Mouse (Mus musculus) cerebellum, adult 2 months (tissue): ENCODE data around the gene Slit3.

Source experiments
- CTCF ChIP-seq: fragments of 200-500 bp; IDR thresholded peaks from 2 replicates; pipeline ENCODE4 v1.5.1; 2011; ENCODE audit warnings: low read depth, mild to moderate bottlenecking, control low read depth, low read length, moderate library complexity, borderline replicate concordance; ENCODE audit not compliant: insufficient read depth
- POLR2A ChIP-seq: fragments of 200-500 bp; IDR thresholded peaks from 2 replicates; pipeline ENCODE4 v1.6.1; 2011; ENCODE audit warnings: low read length, control low read depth, borderline replicate concordance; ENCODE audit not compliant: insufficient read depth

DNA sequence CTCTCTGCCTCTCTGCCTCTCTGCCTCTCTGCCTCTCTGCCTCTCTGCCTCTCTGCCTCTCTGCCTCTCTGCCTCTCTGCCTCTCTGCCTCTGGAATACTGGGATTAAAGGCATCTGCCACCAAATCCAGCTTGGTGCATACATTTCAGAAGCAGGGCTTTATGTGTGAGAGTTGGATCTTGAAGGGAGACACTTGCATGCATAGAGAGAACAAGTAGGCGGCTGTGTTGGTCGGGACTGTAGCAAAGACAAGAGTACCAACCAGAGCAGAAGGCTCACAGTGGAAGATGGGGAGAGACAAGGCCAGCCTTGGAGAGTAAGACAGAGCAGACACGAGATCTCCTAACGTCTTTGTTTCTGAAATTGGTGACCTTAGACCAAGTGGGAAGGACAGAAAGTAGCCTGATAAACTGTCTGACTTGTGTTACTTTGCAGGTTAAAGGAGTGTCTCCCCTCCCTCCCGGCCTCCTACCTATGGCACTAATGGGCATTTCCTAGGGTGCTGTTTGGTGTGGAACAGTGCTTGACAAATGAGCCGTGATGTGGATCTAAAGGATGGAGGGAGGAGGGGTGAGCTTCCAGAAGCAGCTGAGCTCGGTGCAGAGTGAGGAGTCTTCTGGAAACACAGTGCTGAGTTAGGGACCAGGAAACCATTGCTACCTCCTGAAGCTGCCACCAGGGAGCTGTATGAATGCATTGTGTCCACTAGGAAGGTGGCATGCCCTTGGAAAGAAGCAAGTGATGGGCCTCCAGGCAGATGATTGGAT, 569.7 kb downstream of the Slit3 start:
- TF ChIP-seq POLR2A (no peak), CTCF (no peak)
